Mouse (Mus musculus) c-Kit-positive CD71-positive TER-119-negative erythroid progenitor cells, embryonic 14.5 days (primary cell): ENCODE results near the gene Tub.

ENCODE experiments used
- DNase-seq: peaks from one replicate; pipeline ENCODE4 v3.0.0-alpha.2; 2013; ENCODE audit warnings: low read depth

Tub gene

DNA sequence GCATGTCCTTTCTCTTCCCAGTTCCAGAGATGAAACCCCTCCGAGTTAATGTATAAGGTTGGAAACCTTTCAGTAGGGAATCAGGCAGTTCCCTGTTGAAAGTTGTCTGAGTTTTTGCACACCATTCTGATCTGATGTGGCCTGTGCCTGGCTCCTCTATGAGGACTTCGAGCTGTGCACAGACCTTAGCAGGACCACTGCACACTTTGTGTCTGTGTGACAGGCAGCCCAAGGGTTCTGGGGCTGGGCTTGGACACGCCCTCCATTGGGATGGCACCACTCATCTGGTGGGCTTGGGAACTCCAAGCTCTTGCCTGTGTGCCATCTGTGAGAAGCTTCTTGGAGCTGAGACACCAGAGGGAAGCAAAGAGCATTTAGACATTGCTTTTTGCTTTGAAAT is 81.2 kb downstream of the Tub start:
- DNase-seq, result no peak

GRCm38 (mm10) chr7:109032054-109032453 is 81.9 kb downstream of the Tub start:
- no peak for DNase-seq

GRCm38 (mm10) chr7:109038121-109038735 is 88.1 kb downstream of the Tub start:
- DNase-seq, result no peak

DNA sequence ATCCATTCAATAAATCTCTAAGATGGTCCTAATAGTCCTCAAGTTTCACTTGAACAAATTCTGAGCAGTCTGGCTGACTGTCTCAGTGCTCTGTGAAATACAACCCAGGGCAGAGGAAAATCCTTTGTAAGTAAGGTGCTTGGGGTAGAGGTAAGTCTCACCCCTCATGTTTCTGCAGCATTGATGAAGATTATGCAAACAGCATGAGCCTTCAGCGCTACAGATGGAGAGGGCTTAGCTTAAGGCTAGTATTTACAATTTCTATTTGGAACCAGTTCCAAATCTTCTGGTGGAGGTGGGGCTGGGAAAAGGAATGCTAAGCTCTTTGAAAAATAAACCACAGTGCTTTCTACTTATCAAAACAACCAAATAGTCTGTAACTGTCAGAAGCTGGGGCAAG is 88.8 kb downstream of the Tub start:
- no peak for DNase-seq

GRCm38 (mm10) chr7:109039445-109039844 is 89.3 kb downstream of the Tub start:
- DNase-seq, result no peak

GRCm38 (mm10) chr7:109045876-109046275 is 95.7 kb downstream of the Tub start:
- DNase-seq, result no peak

DNA sequence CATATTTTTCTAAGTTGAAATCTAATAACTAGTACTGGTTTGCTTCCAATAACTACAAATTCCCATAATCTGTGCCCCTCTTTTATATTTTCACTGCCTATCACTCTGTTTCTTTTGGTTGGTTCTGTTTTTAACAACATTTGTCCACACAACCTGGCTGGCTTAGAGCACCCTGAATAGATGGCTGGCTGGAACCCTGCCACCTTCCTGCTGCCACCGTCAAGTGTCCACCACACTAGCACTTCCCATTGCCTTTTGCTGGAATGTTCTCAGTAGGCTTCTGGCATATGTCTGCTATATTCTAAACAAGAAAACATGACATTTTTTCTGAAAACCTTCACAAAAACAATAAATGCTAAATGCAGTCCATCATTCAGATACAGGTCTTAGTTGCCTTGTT is 100.7 kb downstream of the Tub start:
- DNase-seq, result no peak

- no peak for DNase-seq
Observed at GRCm38 (mm10) chr7:109059536-109059935, 109.4 kb downstream of the Tub start.

DNA sequence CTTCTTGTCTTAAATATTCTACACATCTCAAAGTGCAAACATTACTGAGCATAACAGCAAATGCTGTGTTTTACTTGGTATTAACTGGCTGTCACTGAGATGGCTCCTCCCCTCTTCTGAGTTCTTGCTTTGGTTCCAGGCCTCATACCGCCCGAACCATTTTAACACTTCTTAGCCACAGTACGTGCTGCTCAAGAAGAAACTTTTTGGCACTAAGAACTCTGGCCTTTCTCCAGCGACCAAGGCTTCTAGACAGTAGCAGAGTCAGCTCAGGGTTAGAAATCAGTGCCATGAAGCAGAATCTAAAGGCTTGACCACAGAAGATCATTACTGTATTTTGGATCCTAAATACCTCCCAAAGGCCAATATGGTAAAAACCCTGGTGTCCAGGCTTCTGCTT is 119.5 kb downstream of the Tub start:
- DNase-seq, result no peak

GRCm38 (mm10) chr7:109072326-109072725 is 122.2 kb downstream of the Tub start:
- DNase-seq, result no peak

DNA sequence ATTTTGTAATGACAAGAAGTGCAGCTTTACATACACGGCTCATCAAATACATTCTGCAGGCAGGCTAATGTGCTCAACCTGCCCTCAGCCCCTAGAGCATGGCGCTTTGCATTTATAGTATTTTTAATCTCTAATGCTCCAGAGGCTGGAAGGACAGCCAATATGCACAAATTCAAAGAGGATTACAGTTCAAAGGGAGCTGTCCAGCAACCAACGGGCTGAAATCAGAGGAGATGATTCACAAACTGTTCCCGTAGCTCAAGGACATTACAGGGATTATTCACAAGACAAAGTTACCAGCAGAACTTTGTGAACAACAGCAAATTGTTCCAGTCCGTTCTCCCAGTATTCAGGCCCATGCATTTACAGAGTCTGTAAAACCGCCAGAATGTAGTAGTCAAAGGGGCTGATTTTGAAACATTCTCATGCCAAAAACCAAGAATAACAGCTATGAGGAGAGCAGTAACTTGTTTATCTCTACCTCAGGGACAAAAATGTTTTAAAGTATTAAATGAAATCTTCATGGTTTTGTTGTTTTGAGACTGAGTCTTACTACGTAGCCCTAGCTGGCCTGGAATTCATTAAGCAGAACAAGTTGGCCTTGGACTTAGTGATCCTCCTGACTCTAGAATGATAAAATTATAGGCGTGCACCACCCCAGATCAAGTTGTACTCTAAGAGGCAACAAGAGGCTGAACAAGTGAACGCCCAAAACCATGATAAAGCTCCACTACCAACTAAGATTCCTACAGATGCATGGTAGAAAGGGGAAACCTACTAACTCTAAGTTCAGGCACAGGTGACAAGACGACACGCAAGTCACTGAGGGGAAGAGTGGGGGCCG is 132.4 kb downstream of the Tub start:
- DNase-seq, result peak; percentile 53

DNA sequence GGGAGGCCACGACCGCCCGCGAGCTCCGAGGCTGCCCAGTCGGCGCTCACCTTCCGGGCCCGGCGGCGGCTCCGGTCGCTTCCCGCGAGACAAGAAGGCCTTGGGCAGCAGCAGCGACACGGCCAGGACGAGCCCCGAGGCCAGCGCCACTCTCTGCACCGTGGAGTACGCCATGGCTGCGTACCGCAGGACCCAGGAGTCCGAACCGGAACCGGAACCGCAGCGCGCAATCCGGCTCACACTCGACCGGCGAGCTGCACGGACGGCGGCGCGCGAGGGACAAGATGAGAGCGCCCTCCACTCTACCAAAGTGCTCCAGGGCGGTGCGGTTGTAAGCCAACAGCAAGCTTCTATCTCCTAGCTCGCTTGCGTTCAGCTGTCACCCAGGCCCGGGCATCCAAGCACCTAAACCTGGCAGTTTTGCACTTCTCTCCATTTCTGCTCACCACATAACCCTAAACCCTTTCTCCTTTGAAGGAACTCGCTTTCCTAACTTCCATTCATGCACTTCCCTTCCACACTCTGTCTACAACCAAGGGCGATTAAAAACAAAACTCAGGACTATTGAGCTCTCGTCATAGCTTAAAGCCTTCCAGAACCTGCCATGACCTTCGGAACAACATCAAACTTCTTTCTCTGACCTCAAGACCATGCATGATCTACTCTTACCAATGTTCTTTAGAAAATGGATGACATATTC is 133.1 kb downstream of the Tub start, which contains the start of gene Ric3:
Gene Ric3, minus strand, starts transcription at position 219 of the 700 bp plus-strand sequence.
- DNase-seq, result no peak

DNA sequence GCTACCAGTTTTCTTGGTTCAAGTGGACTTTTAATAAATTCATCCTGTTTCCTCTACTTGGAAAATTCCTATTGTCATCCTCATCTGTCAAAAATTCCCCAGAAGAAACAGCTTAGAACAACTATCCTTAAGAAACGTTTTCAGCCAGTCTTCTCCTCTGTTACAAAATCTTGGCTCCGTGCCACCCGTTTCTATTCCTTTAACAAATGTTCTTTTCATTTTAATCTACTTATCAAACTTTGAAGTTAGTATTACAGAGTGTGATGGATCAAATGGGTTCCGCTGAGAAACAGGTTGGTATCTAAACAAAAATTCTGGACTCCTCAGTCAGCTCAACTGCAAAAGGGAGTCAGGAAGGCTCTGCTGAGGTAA is 133.7 kb downstream of the Tub start:
- no peak for DNase-seq
